Mouse (Mus musculus): ENCODE measurements around the gene Syt1.

- TF ChIP-seq TAL1 (IDR thresholded peaks at IDR 0.05; ENCODE audit: low read length) = no peak
- no peak for TF ChIP-seq GATA1 (IDR thresholded peaks at IDR 0.05; ENCODE audit: low read length)
Observed at GRCm38 (mm10) chr10:108831801-108832200, 179.0 kb downstream of the Syt1 start.

Data from erythroblast, embryonic 14.5 days (primary cell).